Mouse (Mus musculus): ENCODE measurements at regions not wholly inside any gene's neighbourhood (a gene's known extent, or its start where the extent isn't known, plus 50 kb on each side); places are given as distances from the start of the nearest gene placed in this dataset.
A peak's percentile ranks its signal among the peaks of the same experiment; 100 is the strongest.

- DNase-seq, result no peak
- Histone ChIP-seq H3K27ac (ENCODE audit: insufficient read depth, low read length) (no peak overlapping the region), H3K4me1 (ENCODE audit: control insufficient read depth, insufficient read depth, low read length) (no peaks in the 10 kb centered on the region), H3K4me3 (replicated peaks; ENCODE audit: insufficient read depth, low read depth, low read length) (no peak overlapping the region), H3K27me3 (ENCODE audit: control insufficient read depth, insufficient read depth, low read length) (no peaks in the 10 kb centered on the region)
- no peak for TF ChIP-seq POLR2A (IDR thresholded peaks at IDR 0.05; ENCODE audit: borderline replicate concordance, insufficient read depth, low read length)
- no peak for TF ChIP-seq CTCF (IDR thresholded peaks at IDR 0.05; ENCODE audit: borderline replicate concordance, insufficient read depth, low read depth, low read length)
- 75% methylated on average over 8 of the region's 8 CpGs for WGBS
Measured at GRCm38 (mm10) chr11:114611690-114612089, 56.6 kb upstream of the Rpl38 start.

- Histone ChIP-seq H3K4me3 (replicated peaks; ENCODE audit: insufficient read depth, low read depth, low read length) (no peak overlapping the region), H3K27me3 (ENCODE audit: control insufficient read depth, insufficient read depth, low read length) (no peaks in the 10 kb centered on the region), H3K4me1 (ENCODE audit: control insufficient read depth, insufficient read depth, low read length) (no peaks in the 10 kb centered on the region), H3K27ac (ENCODE audit: insufficient read depth, low read length) (no peak overlapping the region)
- TF ChIP-seq POLR2A (IDR thresholded peaks at IDR 0.05; ENCODE audit: borderline replicate concordance, insufficient read depth, low read length), result no peak
- peak; percentile 31; the same call in 1 of the 2 replicates for TF ChIP-seq CTCF (IDR thresholded peaks at IDR 0.05; ENCODE audit: borderline replicate concordance, insufficient read depth, low read depth, low read length)
- 92% methylated on average over 9 of the region's 9 CpGs for WGBS
- no peak for DNase-seq
Measured at GRCm38 (mm10) chr11:114608009-114608408, 60.3 kb upstream of the Rpl38 start.

GRCm38 (mm10) chr11:114603108-114603507, 65.2 kb upstream of the Rpl38 start:
- 79% methylated on average over 6 of the region's 6 CpGs for WGBS

GRCm38 (mm10) chr11:114597225-114597624, 71.1 kb upstream of the Rpl38 start:
- Histone ChIP-seq H3K4me1 (ENCODE audit: control insufficient read depth, insufficient read depth, low read length) (peaks cover 5% of the 10 kb centered on the region; the same call in 1 of the 2 replicates), H3K27me3 (ENCODE audit: control insufficient read depth, insufficient read depth, low read length) (no peaks in the 10 kb centered on the region), H3K27ac (ENCODE audit: insufficient read depth, low read length) (no peak overlapping the region), H3K4me3 (replicated peaks; ENCODE audit: insufficient read depth, low read depth, low read length) (no peak overlapping the region)
- 36% methylated on average over 2 of the region's 2 CpGs for WGBS
- no peak for DNase-seq
- TF ChIP-seq CTCF (IDR thresholded peaks at IDR 0.05; ENCODE audit: borderline replicate concordance, insufficient read depth, low read depth, low read length) (no peak), POLR2A (IDR thresholded peaks at IDR 0.05; ENCODE audit: borderline replicate concordance, insufficient read depth, low read length) (no peak)

More at GRCm38 (mm10) chr11:114603108-114603507, 65.2 kb upstream of the Rpl38 start:
- H3K27ac ChIP-seq (ENCODE audit: insufficient read depth, low read length), result no peak overlapping the region
- TF ChIP-seq POLR2A (IDR thresholded peaks at IDR 0.05; ENCODE audit: borderline replicate concordance, insufficient read depth, low read length), result no peak
- TF ChIP-seq CTCF (IDR thresholded peaks at IDR 0.05; ENCODE audit: borderline replicate concordance, insufficient read depth, low read depth, low read length), result no peak
- no peaks in the 10 kb centered on the region for H3K27me3 ChIP-seq (ENCODE audit: control insufficient read depth, insufficient read depth, low read length)
- H3K4me3 ChIP-seq (replicated peaks; ENCODE audit: insufficient read depth, low read depth, low read length), result no peak overlapping the region
- no peaks in the 10 kb centered on the region for H3K4me1 ChIP-seq (ENCODE audit: control insufficient read depth, insufficient read depth, low read length)
- DNase-seq, result no peak

GRCm38 (mm10) chr11:114592961-114593360, 75.4 kb upstream of the Rpl38 start:
- Histone ChIP-seq H3K27me3 (ENCODE audit: control insufficient read depth, insufficient read depth, low read length) (no peaks in the 10 kb centered on the region), H3K4me3 (replicated peaks; ENCODE audit: insufficient read depth, low read depth, low read length) (no peak overlapping the region), H3K4me1 (ENCODE audit: control insufficient read depth, insufficient read depth, low read length) (peaks cover 5% of the 10 kb centered on the region; the same call in 1 of the 2 replicates), H3K27ac (ENCODE audit: insufficient read depth, low read length) (no peak overlapping the region)
- no peak for TF ChIP-seq CTCF (IDR thresholded peaks at IDR 0.05; ENCODE audit: borderline replicate concordance, insufficient read depth, low read depth, low read length)
- TF ChIP-seq POLR2A (IDR thresholded peaks at IDR 0.05; ENCODE audit: borderline replicate concordance, insufficient read depth, low read length), result no peak
- no peak for DNase-seq
- 76% methylated on average over 9 of the region's 9 CpGs for WGBS

GRCm38 (mm10) chr11:114588554-114588953, 79.8 kb upstream of the Rpl38 start:
- 84% methylated on average over 9 of the region's 9 CpGs for WGBS
- no peak for TF ChIP-seq CTCF (IDR thresholded peaks at IDR 0.05; ENCODE audit: borderline replicate concordance, insufficient read depth, low read depth, low read length)
- no peak for TF ChIP-seq POLR2A (IDR thresholded peaks at IDR 0.05; ENCODE audit: borderline replicate concordance, insufficient read depth, low read length)
- Histone ChIP-seq H3K27me3 (ENCODE audit: control insufficient read depth, insufficient read depth, low read length) (no peaks in the 10 kb centered on the region), H3K4me1 (ENCODE audit: control insufficient read depth, insufficient read depth, low read length) (no peaks in the 10 kb centered on the region), H3K4me3 (replicated peaks; ENCODE audit: insufficient read depth, low read depth, low read length) (no peak overlapping the region), H3K27ac (ENCODE audit: insufficient read depth, low read length) (no peak overlapping the region)
- no peak for DNase-seq

- H3K4me1 ChIP-seq (ENCODE audit: control insufficient read depth, insufficient read depth, low read length), result no peaks in the 10 kb centered on the region
- 89% methylated on average over 4 of the region's 4 CpGs for WGBS
- no peak overlapping the region for H3K27ac ChIP-seq (ENCODE audit: insufficient read depth, low read length)
- no peak for TF ChIP-seq CTCF (IDR thresholded peaks at IDR 0.05; ENCODE audit: borderline replicate concordance, insufficient read depth, low read depth, low read length)
- no peak for TF ChIP-seq POLR2A (IDR thresholded peaks at IDR 0.05; ENCODE audit: borderline replicate concordance, insufficient read depth, low read length)
- no peak overlapping the region for H3K4me3 ChIP-seq (replicated peaks; ENCODE audit: insufficient read depth, low read depth, low read length)
- no peaks in the 10 kb centered on the region for H3K27me3 ChIP-seq (ENCODE audit: control insufficient read depth, insufficient read depth, low read length)
- no peak for DNase-seq
Measured at GRCm38 (mm10) chr11:114587986-114588385, 80.3 kb upstream of the Rpl38 start.

GRCm38 (mm10) chr11:114586400-114586799, 81.9 kb upstream of the Rpl38 start:
- Histone ChIP-seq H3K27me3 (ENCODE audit: control insufficient read depth, insufficient read depth, low read length) (no peaks in the 10 kb centered on the region), H3K27ac (ENCODE audit: insufficient read depth, low read length) (no peak overlapping the region), H3K4me3 (replicated peaks; ENCODE audit: insufficient read depth, low read depth, low read length) (no peak overlapping the region), H3K4me1 (ENCODE audit: control insufficient read depth, insufficient read depth, low read length) (no peaks in the 10 kb centered on the region)
- TF ChIP-seq CTCF (IDR thresholded peaks at IDR 0.05; ENCODE audit: borderline replicate concordance, insufficient read depth, low read depth, low read length) (no peak), POLR2A (IDR thresholded peaks at IDR 0.05; ENCODE audit: borderline replicate concordance, insufficient read depth, low read length) (no peak)
- no peak for DNase-seq
- 88% methylated on average over 12 of the region's 12 CpGs for WGBS

All from cerebellum, adult 2 months (tissue).